Mouse (Mus musculus) brain, embryonic 14.5 days (tissue): Measurements from ENCODE around the gene Auts2. TPM values are rescaled to one million over a fixed set of nuclear protein-coding genes. Genes with fewer than 3 reads are reported as not detected.
A peak's percentile ranks its signal among the peaks of the same experiment; 100 is the strongest.

Experiments used
- DNase-seq: peaks from one replicate; pipeline ENCODE4 v3.0.0-alpha.2; 2011; ENCODE audit warnings: low read depth
- CTCF ChIP-seq: fragments of 200-500 bp; IDR thresholded peaks from 2 replicates; pipeline ENCODE4 v1.5.1; 2012; ENCODE audit warnings: inconsistent platforms, mild to moderate bottlenecking, moderate library complexity, borderline replicate concordance; ENCODE audit not compliant: insufficient read depth, insufficient read length; ENCODE audit errors: extremely low read depth
- POLR2A ChIP-seq: fragments of 200-500 bp; IDR thresholded peaks from 2 replicates; pipeline ENCODE4 v1.6.1; 2012; ENCODE audit warnings: mild to moderate bottlenecking, inconsistent platforms, borderline replicate concordance; ENCODE audit not compliant: poor library complexity, insufficient read depth, insufficient read length, severe bottlenecking; ENCODE audit errors: extremely low read depth
- polyA plus RNA-seq: library from polyadenylated mRNA; depleted of rRNA; stranded (reverse); fragments of >200 nt; gene quantifications from 2 replicates; pipeline ENCODE4 v1.2.3, GENCODE M21; 2012

Auts2 gene
- polyA plus RNA-seq, 1 experiment = 122 TPM

DNA sequence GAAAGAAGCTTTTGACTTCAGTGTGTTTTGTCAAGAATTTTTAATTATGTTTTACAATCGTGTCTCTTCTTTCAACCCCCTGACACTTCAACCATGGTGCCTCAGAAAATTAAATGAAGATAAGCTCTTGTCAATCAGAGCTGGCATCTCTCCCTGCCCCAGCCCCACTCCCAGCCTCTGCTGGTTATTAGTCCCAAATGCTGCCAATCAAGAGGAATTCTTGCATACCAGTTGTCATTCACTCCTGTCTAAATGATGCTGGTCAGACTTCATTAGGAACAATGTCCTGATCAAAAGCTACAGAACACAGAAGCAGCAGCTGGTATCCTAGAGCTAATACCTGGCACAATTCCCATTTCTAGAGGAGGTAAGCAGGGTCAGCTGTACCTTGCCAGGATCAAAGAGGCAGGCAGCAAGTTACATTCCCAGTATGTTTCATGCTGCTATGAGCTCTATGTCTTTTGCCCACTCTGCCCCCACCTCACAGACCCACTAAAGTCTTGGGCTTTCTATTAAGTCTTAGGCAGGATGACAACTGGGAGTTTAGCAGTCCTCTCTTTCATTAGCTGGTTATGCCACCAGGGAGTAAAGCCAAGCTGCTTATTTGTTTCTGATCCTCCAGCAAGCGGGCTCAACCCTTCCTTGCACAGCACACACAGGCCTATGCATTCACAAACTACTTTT lies 134.1 kb downstream of the Auts2 start:
- DNase-seq = peak; percentile 83
- TF ChIP-seq CTCF = no peak
- TF ChIP-seq POLR2A = no peak

DNA sequence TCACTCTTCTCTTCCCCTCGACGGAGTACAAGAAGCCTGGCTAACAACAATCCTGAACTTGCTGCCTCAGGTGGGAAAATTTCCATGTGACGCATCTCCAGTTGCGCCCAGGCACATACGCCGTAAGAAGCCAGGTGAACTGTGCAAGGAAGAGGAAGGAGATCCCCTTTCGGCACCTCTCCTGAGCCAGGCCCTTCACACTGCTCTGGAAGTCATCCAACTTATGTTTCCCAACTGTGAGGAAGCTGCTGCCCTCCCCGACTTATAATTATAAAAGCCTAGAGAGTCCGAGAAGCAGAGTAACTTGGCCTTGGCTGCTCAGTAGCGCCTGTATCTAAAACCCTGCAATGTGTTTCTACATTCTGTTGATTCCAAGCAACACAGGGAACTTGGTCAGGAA lies 142.6 kb downstream of the Auts2 start:
- TF ChIP-seq CTCF = no peak
- TF ChIP-seq POLR2A = no peak
- no peak for DNase-seq

DNA sequence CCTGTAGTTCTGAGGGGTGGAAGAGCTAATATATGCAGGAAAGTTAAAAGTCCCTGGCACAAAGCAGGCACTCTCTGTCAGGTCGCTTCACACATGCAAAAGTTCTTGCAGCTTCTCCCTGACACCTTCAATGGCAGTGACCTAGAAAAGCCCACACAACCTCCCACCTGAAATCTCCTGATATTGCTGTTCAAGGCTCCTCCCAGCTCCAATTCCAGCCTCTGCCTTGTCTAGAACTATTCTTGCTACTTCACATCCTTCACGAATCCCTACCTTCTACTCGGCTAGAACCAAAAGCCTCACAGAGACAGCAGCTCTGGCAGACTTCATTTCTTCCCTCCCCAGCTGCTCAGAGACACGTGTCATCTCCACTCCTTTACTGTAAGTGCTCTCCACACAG lies 143.7 kb downstream of the Auts2 start:
- TF ChIP-seq CTCF (no peak), POLR2A (no peak)
- DNase-seq = no peak

DNA sequence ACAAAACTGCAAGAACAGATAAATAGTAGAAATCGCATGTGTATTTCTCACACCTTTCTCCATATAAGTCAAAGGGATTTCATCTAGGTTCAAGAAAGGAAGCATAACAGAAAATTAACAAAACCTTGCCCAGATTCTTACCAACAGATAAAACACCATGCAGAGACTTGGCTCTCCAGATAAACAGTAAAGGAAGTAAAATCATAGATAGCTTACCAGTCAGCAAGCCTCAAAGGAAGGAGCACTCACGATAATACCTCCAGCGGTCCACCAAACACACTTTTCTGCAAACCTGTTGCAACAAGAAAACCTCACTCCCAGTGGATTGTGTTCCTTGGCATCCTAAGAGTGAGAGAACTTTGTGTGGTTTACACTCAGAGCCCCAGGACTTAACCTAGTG lies 147.2 kb downstream of the Auts2 start:
- DNase-seq = no peak
- TF ChIP-seq CTCF = no peak
- no peak for TF ChIP-seq POLR2A

DNA sequence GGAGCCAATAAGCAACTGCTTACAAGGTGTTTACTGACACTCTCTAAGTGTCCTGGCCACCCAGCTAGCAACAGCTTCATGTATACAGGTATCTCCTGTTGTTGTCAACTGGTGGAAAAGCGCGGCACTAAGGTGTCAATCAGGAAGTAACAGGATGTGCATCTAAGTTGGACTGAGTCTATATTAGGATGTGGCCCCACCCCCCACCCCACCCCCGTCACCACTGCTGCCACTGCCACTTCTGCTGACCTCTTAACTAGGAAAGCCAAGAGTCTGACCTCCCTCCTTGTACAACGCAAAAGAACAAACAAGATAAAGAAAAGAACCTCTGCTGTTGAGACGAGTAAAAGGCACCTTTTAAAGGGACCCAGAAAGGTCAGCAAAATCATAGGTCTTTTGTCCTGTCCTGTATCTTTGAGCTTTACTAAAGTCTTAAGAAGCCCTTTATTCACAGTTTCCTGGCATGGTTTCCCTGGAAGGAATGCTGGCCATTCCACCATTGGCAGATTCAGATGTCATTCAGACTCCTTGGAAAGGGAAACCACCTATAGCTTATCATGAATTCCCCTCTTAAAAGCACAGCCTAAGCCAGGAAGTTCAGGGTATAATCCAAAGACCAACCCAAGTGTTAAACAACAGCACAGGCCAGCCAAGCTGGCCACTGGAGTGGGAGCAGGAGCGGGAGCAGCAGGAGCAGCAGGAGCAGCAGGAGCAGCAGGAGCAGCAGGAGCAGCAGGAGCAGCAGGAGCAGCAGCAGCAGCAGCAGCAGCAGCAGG lies 148.2 kb downstream of the Auts2 start:
- TF ChIP-seq CTCF (no peak), POLR2A (no peak)
- peak; percentile 60 for DNase-seq

DNA sequence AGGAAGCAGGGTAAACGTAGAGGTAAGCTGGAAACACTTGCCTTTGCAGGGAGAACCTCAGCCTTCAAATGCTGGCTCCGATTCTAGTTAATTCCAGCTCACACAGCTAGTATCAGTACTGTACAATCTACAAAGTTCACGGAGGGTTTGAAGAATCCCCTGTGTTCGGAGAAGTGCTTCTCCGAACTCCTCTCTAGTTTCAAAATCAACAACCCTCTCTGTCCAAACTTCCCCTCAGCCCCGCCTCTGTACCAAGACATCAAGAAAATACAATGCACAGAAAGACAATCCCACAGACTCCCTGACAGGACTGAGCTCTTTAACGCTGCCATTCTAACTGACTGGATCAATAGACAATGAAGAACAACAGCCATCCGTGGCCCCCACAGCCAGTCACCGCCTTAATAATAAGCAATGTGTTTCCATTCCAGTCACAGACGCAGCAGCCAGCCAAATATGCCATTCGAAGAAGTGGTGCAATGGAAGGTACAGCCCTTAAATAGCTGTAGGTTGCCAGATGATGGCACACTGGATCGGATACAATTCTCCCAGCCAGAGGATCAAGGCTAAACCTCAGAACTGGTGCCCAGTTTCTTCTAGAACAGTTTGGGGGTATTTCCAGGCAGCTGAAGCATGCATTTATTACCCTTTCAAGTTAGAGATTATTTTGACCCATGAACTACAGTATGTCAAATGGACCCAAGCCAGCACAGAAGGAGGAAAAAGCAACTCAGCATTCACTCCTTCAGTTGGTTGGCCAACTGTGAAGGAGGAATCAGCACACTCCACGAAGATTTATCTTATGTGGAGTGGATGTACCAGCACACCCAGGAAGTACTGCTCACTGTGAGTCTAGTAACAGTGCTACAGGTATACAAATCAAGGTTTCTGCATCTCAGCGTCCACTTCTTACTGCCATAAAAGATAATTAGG lies 151.0 kb downstream of the Auts2 start:
- TF ChIP-seq POLR2A (no peak), CTCF (no peak)
- DNase-seq = peak; percentile 74

DNA sequence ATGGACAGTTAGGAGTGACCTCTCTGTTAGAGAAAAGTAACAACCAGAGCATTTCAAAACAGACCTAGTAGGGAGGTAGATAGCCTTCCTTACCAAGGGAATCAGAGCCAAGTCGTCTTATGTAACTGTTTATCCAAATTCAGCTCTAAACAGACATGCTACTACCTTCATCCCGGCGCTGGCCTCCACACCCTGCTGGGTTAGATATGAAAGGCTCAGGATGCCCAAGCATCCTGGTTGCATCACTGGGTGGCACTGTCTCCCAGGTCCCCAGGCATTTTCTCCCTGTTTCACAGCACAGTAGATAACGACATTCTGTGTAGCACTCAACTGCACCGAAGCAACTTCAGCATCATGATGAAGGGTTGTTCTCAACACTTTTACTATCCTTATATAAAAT lies 154.4 kb downstream of the Auts2 start:
- TF ChIP-seq CTCF (no peak), POLR2A (no peak)
- no peak for DNase-seq

DNA sequence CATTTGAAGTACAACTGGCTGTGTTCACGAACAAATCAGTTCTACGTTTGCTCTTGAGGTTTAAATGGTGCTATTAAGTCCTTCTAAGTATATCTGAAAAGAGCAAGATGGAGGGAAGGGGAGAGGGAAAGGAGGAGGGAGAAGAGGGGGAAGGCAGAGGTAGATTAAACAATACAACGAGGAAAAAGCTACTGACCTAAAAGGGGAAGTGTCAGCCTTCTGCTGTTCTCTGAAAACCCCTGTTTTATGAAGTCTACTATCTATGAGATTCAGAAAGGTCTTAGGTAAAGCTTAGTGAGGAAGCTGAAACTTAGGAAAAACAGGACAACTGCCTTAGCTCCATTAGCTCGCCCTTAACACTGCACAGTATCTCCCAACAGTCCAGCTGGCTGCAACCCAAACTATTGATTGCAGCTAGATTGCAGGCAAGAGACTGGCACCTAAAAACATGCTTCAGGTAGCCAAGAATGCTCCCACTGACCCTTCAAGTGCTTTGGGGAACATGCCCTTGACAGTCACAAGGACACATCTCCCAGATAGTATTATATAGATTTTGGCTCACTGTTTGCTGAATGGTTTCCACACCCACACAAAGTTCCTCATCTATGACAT lies 157.8 kb downstream of the Auts2 start:
- DNase-seq = no peak
- TF ChIP-seq POLR2A (no peak), CTCF (no peak)

DNA sequence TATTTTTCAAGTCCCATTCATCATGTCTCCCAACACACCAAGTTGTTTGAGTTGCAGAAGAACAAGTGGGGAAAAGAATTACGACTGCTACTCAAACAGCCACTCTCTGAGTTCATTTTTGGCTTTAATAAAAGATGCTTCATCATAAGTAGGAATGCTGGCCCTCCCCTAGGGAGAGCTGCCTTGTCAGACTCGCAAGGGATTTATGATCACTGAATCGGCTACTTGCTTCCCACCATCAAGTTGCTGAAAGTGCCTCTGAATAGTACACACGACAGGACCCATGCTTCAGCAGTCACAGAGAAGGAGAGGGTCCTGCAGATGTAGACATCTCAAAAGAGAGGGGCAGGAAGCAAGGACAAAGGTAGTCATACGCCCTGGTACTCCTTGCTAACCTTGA lies 162.9 kb downstream of the Auts2 start:
- DNase-seq = no peak
- TF ChIP-seq POLR2A = no peak

DNA sequence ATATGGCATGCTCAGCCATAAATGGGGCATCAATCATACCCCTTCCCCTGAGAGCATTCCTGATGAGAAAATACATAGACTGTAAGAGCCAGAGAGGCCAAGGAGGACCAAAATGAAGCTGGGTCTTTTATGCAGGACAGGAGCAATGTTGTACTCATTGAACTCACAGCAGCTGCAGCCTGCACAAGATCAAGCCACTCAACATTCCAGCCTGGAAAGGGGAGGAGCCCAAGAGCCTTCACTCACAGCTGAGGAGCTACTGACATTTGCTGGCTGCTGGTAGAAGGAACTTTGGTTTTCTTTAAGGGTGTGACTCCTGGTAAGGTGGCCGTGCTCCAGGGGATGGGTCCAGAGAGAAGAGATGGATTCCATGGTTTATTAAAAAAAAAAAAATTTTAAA lies 164.2 kb downstream of the Auts2 start:
- DNase-seq = peak; percentile 35
- TF ChIP-seq POLR2A = no peak
- TF ChIP-seq CTCF = no peak

DNA sequence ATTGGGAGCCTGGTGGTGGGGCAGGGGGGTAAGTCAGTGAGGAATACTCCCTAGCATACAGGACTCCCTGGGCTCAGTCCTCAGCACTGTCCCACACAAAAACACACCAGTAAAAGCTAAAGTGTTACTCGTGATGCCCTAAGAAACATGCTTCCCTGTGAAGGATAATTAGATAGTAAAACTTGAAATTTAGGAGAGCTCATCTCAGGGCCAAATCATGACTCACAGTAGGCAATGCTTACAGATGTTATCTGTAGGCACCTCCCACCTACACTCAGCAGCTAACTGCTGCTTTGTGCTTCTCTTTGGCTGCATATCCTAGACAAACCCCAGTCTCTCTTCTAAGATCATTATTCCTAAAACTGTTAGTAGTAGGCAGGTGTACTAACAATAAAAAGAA lies 168.0 kb downstream of the Auts2 start:
- DNase-seq = no peak
- TF ChIP-seq CTCF (no peak), POLR2A (no peak)

DNA sequence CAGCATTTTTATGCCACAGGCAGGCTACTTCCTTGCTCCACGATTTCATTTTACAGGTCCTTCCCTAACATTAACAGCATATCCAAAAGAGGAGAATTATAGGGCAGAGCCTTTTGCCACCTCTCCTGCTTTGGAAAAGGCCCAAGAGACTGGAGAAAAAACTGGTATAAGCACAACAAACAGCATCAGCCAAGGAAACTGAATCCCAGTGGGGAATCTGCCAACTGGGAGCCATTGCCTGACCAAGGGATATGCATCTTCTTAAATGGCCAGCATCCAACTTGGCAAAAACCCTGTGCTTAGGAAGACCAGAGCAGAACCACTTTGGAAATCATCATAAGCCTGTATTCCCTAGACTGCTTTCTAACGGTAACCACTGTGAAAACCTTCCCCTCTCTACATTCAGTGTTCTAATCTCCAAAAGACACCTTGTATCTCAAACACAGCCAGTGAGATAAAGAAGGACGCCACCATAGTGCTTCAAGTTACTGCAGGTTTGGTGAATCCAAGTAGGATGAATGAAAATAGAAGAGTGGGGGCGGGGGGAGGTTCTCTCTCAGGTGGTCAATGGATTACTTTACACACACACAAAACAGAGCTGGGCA lies 169.6 kb downstream of the Auts2 start:
- TF ChIP-seq CTCF (no peak), POLR2A (no peak)
- peak; percentile 69 for DNase-seq
